Mouse (Mus musculus) forebrain, postnatal 0 days (tissue): ENCODE data around the gene Snx29. TPM values are rescaled to one million over a fixed set of nuclear protein-coding genes. Genes with fewer than 3 reads are reported as not detected.

ENCODE experiments used
- ATAC-seq: fragments of 200-750 bp; cut with Nextera tagmentation; 2 replicates; pipeline ENCODE4 v1.8.0; 2017; ENCODE audit warnings: mild to moderate bottlenecking, moderate library complexity
- DNase-seq: peaks from one replicate; pipeline ENCODE4 v3.0.0-alpha.2; 2015
- H3K27ac ChIP-seq: fragments of 300-500 bp; sonication (generic); 2 replicates; pipeline ENCODE4 v1.5.1; 2014; ENCODE audit warnings: low read depth, mild to moderate bottlenecking, antibody characterized with exemption, low read length, moderate library complexity, mixed read lengths
- H3K27me3 ChIP-seq: fragments of 300-500 bp; sonication (generic); 2 replicates; pipeline ENCODE4 v1.6.1; 2014; ENCODE audit warnings: mild to moderate bottlenecking, low read length, mixed read lengths; ENCODE audit not compliant: insufficient read depth
- H3K36me3 ChIP-seq: fragments of 300-500 bp; sonication (generic); 2 replicates; pipeline ENCODE4 v1.6.1; 2014; ENCODE audit warnings: mild to moderate bottlenecking, moderate library complexity; ENCODE audit not compliant: insufficient read depth
- H3K4me1 ChIP-seq: fragments of 300-500 bp; sonication (generic); 2 replicates; pipeline ENCODE4 v1.6.1; 2014; ENCODE audit warnings: antibody characterized with exemption; ENCODE audit not compliant: insufficient read depth
- H3K4me2 ChIP-seq: fragments of 300-500 bp; sonication (generic); 2 replicates; pipeline ENCODE4 v1.6.1; 2014; ENCODE audit warnings: low read depth, mild to moderate bottlenecking, moderate library complexity
- H3K4me3 ChIP-seq: fragments of 300-500 bp; sonication (generic); 2 replicates; pipeline ENCODE4 v1.5.1; 2014; ENCODE audit warnings: low read depth, low read length, mixed read lengths
- H3K9ac ChIP-seq: fragments of 300-500 bp; sonication (generic); 2 replicates; pipeline ENCODE4 v1.6.1; 2014; ENCODE audit warnings: mild to moderate bottlenecking
- H3K9me3 ChIP-seq: fragments of 300-500 bp; sonication (generic); 2 replicates; pipeline ENCODE4 v1.6.1; 2016; ENCODE audit warnings: low read length
- CTCF ChIP-seq: sonication (generic); IDR thresholded peaks from 2 replicates; pipeline ENCODE4 v1.5.1; 2016; ENCODE audit warnings: antibody characterized with exemption, control low read depth, low read depth
- WGBS: fragments of 180-500 bp; shearing (Covaris S2); extraction: QIAGEN DNeasy Blood & Tissue Kit; methylation state at CpG from one replicate; pipeline ENCODE4 v1.1.7; 2014; 5-methylcytosine and 5-hydroxymethylcytosine counted together
- polyA plus RNA-seq: library from polyadenylated mRNA; unstranded; fragments of >200 nt; fragmentation: Nextera tagmentation; extraction: Ambion mirVana; gene quantifications from 2 replicates; pipeline ENCODE4 v1.2.1, GENCODE M21; 2015
- total RNA-seq: library from RNA; depleted of rRNA; stranded (reverse); fragments of >200 nt; gene quantifications from 2 replicates; pipeline ENCODE4 v1.2.3, GENCODE M21; 2014

Gene Snx29
- total and polyA plus RNA-seq, 2 experiments from 2014 or later, result 5.8 to 20.6 TPM

GRCm38 (mm10) chr16:11472852-11473251, 150.1 kb downstream of the Snx29 start:
- DNase-seq (no peak), ATAC-seq (no peak)
- no peak overlapping the region for H3K4me2 ChIP-seq
- no peak overlapping the region for H3K27ac ChIP-seq
- no peak overlapping the region for H3K9ac ChIP-seq
- peaks cover 6% of the 10 kb centered on the region; the same call in 1 of the 2 replicates for H3K4me1 ChIP-seq
- WGBS, result 55% methylated on average over 4 of the region's 4 CpGs
- H3K36me3 ChIP-seq, result 0 out of 2 replicates have a peak, but pooled peaks cover 3% of the 10 kb centered on the region
- no peak for TF ChIP-seq CTCF
- H3K4me3 ChIP-seq, result no peak overlapping the region
- no peaks in the 10 kb centered on the region for H3K9me3 ChIP-seq
- H3K27me3 ChIP-seq, result no peaks in the 10 kb centered on the region

GRCm38 (mm10) chr16:11473474-11473873, 150.8 kb downstream of the Snx29 start:
- Histone ChIP-seq H3K4me2 (no peak overlapping the region), H3K4me3 (no peak overlapping the region), H3K4me1 (peaks cover 6% of the 10 kb centered on the region; the same call in 1 of the 2 replicates), H3K27ac (no peak overlapping the region), H3K9ac (no peak overlapping the region), H3K9me3 (no peaks in the 10 kb centered on the region), H3K36me3 (0 out of 2 replicates have a peak, but pooled peaks cover 3% of the 10 kb centered on the region), H3K27me3 (no peaks in the 10 kb centered on the region)
- WGBS, result 89% methylated on average over 3 of the region's 3 CpGs
- ATAC-seq, result no peak
- DNase-seq, result no peak
- no peak for TF ChIP-seq CTCF

- DNase-seq, result no peak
- Histone ChIP-seq H3K36me3 (0 out of 2 replicates have a peak, but pooled peaks cover 3% of the 10 kb centered on the region), H3K9ac (no peak overlapping the region), H3K27ac (no peak overlapping the region), H3K4me1 (peaks cover 6% of the 10 kb centered on the region; the same call in 1 of the 2 replicates), H3K27me3 (no peaks in the 10 kb centered on the region), H3K4me3 (no peak overlapping the region), H3K4me2 (no peak overlapping the region), H3K9me3 (no peaks in the 10 kb centered on the region)
- TF ChIP-seq CTCF, result no peak
- WGBS, result 79% methylated on average over 6 of the region's 6 CpGs
- no peak for ATAC-seq
Observed at GRCm38 (mm10) chr16:11473893-11474505, 151.3 kb downstream of the Snx29 start.

GRCm38 (mm10) chr16:11475137-11475943, 152.6 kb downstream of the Snx29 start:
- Histone ChIP-seq H3K9me3 (no peaks in the 10 kb centered on the region), H3K4me2 (no peak overlapping the region), H3K27me3 (no peaks in the 10 kb centered on the region), H3K27ac (no peak overlapping the region), H3K4me1 (peaks cover 6% of the 10 kb centered on the region; the same call in 1 of the 2 replicates), H3K9ac (no peak overlapping the region), H3K4me3 (no peak overlapping the region), H3K36me3 (0 out of 2 replicates have a peak, but pooled peaks cover 3% of the 10 kb centered on the region)
- TF ChIP-seq CTCF, result no peak
- DNase-seq (no peak), ATAC-seq (no peak)
- 83% methylated on average over 10 of the region's 10 CpGs for WGBS

GRCm38 (mm10) chr16:11476314-11476713, 153.6 kb downstream of the Snx29 start:
- Histone ChIP-seq H3K4me2 (no peak overlapping the region), H3K27ac (no peak overlapping the region), H3K4me3 (no peak overlapping the region), H3K4me1 (peaks cover 6% of the 10 kb centered on the region; the same call in 1 of the 2 replicates), H3K27me3 (no peaks in the 10 kb centered on the region), H3K36me3 (peaks cover 7% of the 10 kb centered on the region; the same call in 1 of the 2 replicates), H3K9me3 (no peaks in the 10 kb centered on the region), H3K9ac (no peak overlapping the region)
- ATAC-seq (no peak), DNase-seq (no peak)
- 83% methylated on average over 1 of the region's 1 CpGs for WGBS
- TF ChIP-seq CTCF, result no peak

- Histone ChIP-seq H3K9ac (no peak overlapping the region), H3K4me1 (peaks cover 6% of the 10 kb centered on the region; the same call in 1 of the 2 replicates), H3K27ac (no peak overlapping the region), H3K4me3 (no peak overlapping the region), H3K4me2 (no peak overlapping the region), H3K9me3 (no peaks in the 10 kb centered on the region), H3K36me3 (peaks cover 7% of the 10 kb centered on the region; the same call in 1 of the 2 replicates), H3K27me3 (no peaks in the 10 kb centered on the region)
- DNase-seq (no peak), ATAC-seq (no peak)
- 51% methylated on average over 2 of the region's 2 CpGs for WGBS
- TF ChIP-seq CTCF, result no peak
Observed at GRCm38 (mm10) chr16:11476968-11477367, 154.3 kb downstream of the Snx29 start.

- no peak overlapping the region for H3K9ac ChIP-seq
- H3K27ac ChIP-seq, result no peak overlapping the region
- H3K4me3 ChIP-seq, result no peak overlapping the region
- no peaks in the 10 kb centered on the region for H3K27me3 ChIP-seq
- no peak for TF ChIP-seq CTCF
- no peak for ATAC-seq
- peaks cover 6% of the 10 kb centered on the region; the same call in 1 of the 2 replicates for H3K4me1 ChIP-seq
- no peaks in the 10 kb centered on the region for H3K9me3 ChIP-seq
- 67% methylated on average over 5 of the region's 5 CpGs for WGBS
- peaks cover 7% of the 10 kb centered on the region; the same call in 1 of the 2 replicates for H3K36me3 ChIP-seq
- no peak for DNase-seq
- H3K4me2 ChIP-seq, result no peak overlapping the region
Observed at GRCm38 (mm10) chr16:11477591-11477990, 154.9 kb downstream of the Snx29 start.
